Mouse (Mus musculus) midbrain, embryonic 10.5 days (tissue): ENCODE results near the gene Auh. TPM values are rescaled to one million over a fixed set of nuclear protein-coding genes. Genes with fewer than 3 reads are reported as not detected.

Source experiments
- DNase-seq: peaks from one replicate; pipeline ENCODE4 v3.0.0-alpha.2; 2017; ENCODE audit warnings: low spot score
- H3K27ac ChIP-seq: fragments of 300-500 bp; sonication (generic); replicated peaks from 2 replicates; pipeline ENCODE4 v1.5.1; 2016; ENCODE audit warnings: mild to moderate bottlenecking
- H3K27me3 ChIP-seq: fragments of 300-500 bp; sonication (generic); 2 replicates; pipeline ENCODE4 v1.6.1; 2016; ENCODE audit warnings: low read depth, mild to moderate bottlenecking; ENCODE audit not compliant: poor library complexity, severe bottlenecking
- H3K36me3 ChIP-seq: fragments of 300-500 bp; sonication (generic); 2 replicates; pipeline ENCODE4 v1.6.1; 2016; ENCODE audit warnings: mild to moderate bottlenecking, moderate library complexity
- H3K4me1 ChIP-seq: fragments of 300-500 bp; sonication (generic); 2 replicates; pipeline ENCODE4 v1.6.1; 2016
- H3K4me3 ChIP-seq: fragments of 300-500 bp; sonication (generic); 2 replicates; pipeline ENCODE4 v1.5.1; 2016; ENCODE audit warnings: mild to moderate bottlenecking, moderate library complexity
- H3K9me3 ChIP-seq: fragments of 300-500 bp; sonication (generic); replicated peaks from 2 replicates; pipeline ENCODE4 v1.6.1; 2016; ENCODE audit warnings: mild to moderate bottlenecking
- WGBS: fragments of 180-500 bp; shearing (Covaris S2); methylation state at CpG from one replicate; pipeline ENCODE4 v1.1.7; 2016; 5-methylcytosine and 5-hydroxymethylcytosine counted together
- polyA plus RNA-seq: library from polyadenylated mRNA; unstranded; fragments of >200 nt; fragmentation: Nextera tagmentation; extraction: Ambion mirVana; gene quantifications from 2 replicates; pipeline ENCODE4 v1.2.1, GENCODE M21; 2016

Gene Auh
- polyA plus RNA-seq, 1 experiment from 2014 or later = 35.2 TPM

- 84% methylated on average over 10 of the region's 10 CpGs for WGBS
- H3K9me3 ChIP-seq = no peaks in the 10 kb centered on the region
- peaks cover 4% of the 10 kb centered on the region; the same call in 1 of the 2 replicates for H3K4me1 ChIP-seq
- no peaks in the 10 kb centered on the region for H3K36me3 ChIP-seq
- no peak overlapping the region for H3K4me3 ChIP-seq
- H3K27me3 ChIP-seq = no peaks in the 10 kb centered on the region
- no peak overlapping the region for H3K27ac ChIP-seq
- no peak for DNase-seq
Measured at GRCm38 (mm10) chr13:52919790-52920352, 9.6 kb downstream of the Auh start.

- DNase-seq = no peak
- H3K27me3 ChIP-seq = no peaks in the 10 kb centered on the region
- no peaks in the 10 kb centered on the region for H3K36me3 ChIP-seq
- 92% methylated on average over 5 of the region's 5 CpGs for WGBS
- H3K4me1 ChIP-seq = peaks cover 4% of the 10 kb centered on the region; the same call in 1 of the 2 replicates
- H3K4me3 ChIP-seq = no peak overlapping the region
- H3K9me3 ChIP-seq = no peaks in the 10 kb centered on the region
- no peak overlapping the region for H3K27ac ChIP-seq
Measured at GRCm38 (mm10) chr13:52918333-52918732, 11.1 kb downstream of the Auh start.

- Histone ChIP-seq H3K9me3 (no peaks in the 10 kb centered on the region), H3K4me1 (peaks cover 9% of the 10 kb centered on the region), H3K27ac (no peak overlapping the region), H3K27me3 (no peaks in the 10 kb centered on the region), H3K4me3 (no peak overlapping the region), H3K36me3 (0 out of 2 replicates have a peak, but pooled peaks cover 3% of the 10 kb centered on the region)
- DNase-seq = no peak
- 92% methylated on average over 19 of the region's 19 CpGs for WGBS
Measured at GRCm38 (mm10) chr13:52914591-52915110, 14.8 kb downstream of the Auh start.

GRCm38 (mm10) chr13:52913926-52914325 lies 15.6 kb downstream of the Auh start:
- Histone ChIP-seq H3K9me3 (no peaks in the 10 kb centered on the region), H3K27ac (no peak overlapping the region), H3K36me3 (peaks cover 4% of the 10 kb centered on the region), H3K4me1 (peaks cover 9% of the 10 kb centered on the region), H3K27me3 (no peaks in the 10 kb centered on the region), H3K4me3 (no peak overlapping the region)
- DNase-seq = no peak
- WGBS = 88% methylated on average over 7 of the region's 7 CpGs

- no peak for DNase-seq
- WGBS = 85% methylated on average over 8 of the region's 8 CpGs
- Histone ChIP-seq H3K4me3 (no peak overlapping the region), H3K4me1 (peaks cover 9% of the 10 kb centered on the region), H3K36me3 (peaks cover 18% of the 10 kb centered on the region), H3K27me3 (no peaks in the 10 kb centered on the region), H3K9me3 (no peaks in the 10 kb centered on the region), H3K27ac (no peak overlapping the region)
Measured at GRCm38 (mm10) chr13:52912495-52912894, 17.0 kb downstream of the Auh start.

GRCm38 (mm10) chr13:52911259-52911658 lies 18.2 kb downstream of the Auh start:
- DNase-seq = no peak
- 49% methylated on average over 4 of the region's 4 CpGs for WGBS
- no peaks in the 10 kb centered on the region for H3K9me3 ChIP-seq
- H3K4me3 ChIP-seq = no peak overlapping the region
- peaks cover 27% of the 10 kb centered on the region for H3K36me3 ChIP-seq
- peaks cover 9% of the 10 kb centered on the region for H3K4me1 ChIP-seq
- H3K27ac ChIP-seq = peak overlapping the region; percentile 49; the same call in 1 of the 2 replicates
- no peaks in the 10 kb centered on the region for H3K27me3 ChIP-seq

- WGBS = 86% methylated on average over 11 of the region's 11 CpGs
- Histone ChIP-seq H3K9me3 (no peaks in the 10 kb centered on the region), H3K27me3 (no peaks in the 10 kb centered on the region), H3K4me1 (peaks cover 29% of the 10 kb centered on the region), H3K27ac (no peak overlapping the region), H3K4me3 (no peak overlapping the region), H3K36me3 (peaks cover 25% of the 10 kb centered on the region)
- DNase-seq = no peak
Measured at GRCm38 (mm10) chr13:52906296-52906695, 23.2 kb downstream of the Auh start.

GRCm38 (mm10) chr13:52904175-52904574 lies 25.3 kb downstream of the Auh start:
- H3K27me3 ChIP-seq = no peaks in the 10 kb centered on the region
- peaks cover 26% of the 10 kb centered on the region for H3K4me1 ChIP-seq
- H3K4me3 ChIP-seq = no peak overlapping the region
- no peak for DNase-seq
- peaks cover 25% of the 10 kb centered on the region for H3K36me3 ChIP-seq
- H3K27ac ChIP-seq = peak overlapping the region; percentile 68; the same call in 1 of the 2 replicates
- H3K9me3 ChIP-seq = no peaks in the 10 kb centered on the region
- 59% methylated on average over 6 of the region's 6 CpGs for WGBS

- DNase-seq = peak; percentile 36
- Histone ChIP-seq H3K36me3 (peaks cover 22% of the 10 kb centered on the region), H3K4me1 (peaks cover 26% of the 10 kb centered on the region), H3K27me3 (no peaks in the 10 kb centered on the region), H3K27ac (peak overlapping the region; percentile 68), H3K9me3 (no peaks in the 10 kb centered on the region), H3K4me3 (no peak overlapping the region)
- WGBS = 45% methylated on average over 10 of the region's 10 CpGs
Measured at GRCm38 (mm10) chr13:52903767-52904166, 25.7 kb downstream of the Auh start.

- Histone ChIP-seq H3K27ac (no peak overlapping the region), H3K9me3 (no peaks in the 10 kb centered on the region), H3K4me1 (peaks cover 26% of the 10 kb centered on the region), H3K36me3 (peaks cover 10% of the 10 kb centered on the region), H3K4me3 (no peak overlapping the region), H3K27me3 (no peaks in the 10 kb centered on the region)
- WGBS = 85% methylated on average over 8 of the region's 8 CpGs
- DNase-seq = no peak
Measured at GRCm38 (mm10) chr13:52902517-52902916, 27.0 kb downstream of the Auh start.

- no peaks in the 10 kb centered on the region for H3K27me3 ChIP-seq
- no peak overlapping the region for H3K27ac ChIP-seq
- peaks cover 16% of the 10 kb centered on the region for H3K4me1 ChIP-seq
- H3K36me3 ChIP-seq = peaks cover 6% of the 10 kb centered on the region; the same call in 1 of the 2 replicates
- DNase-seq = no peak
- no peak overlapping the region for H3K4me3 ChIP-seq
- WGBS = 89% methylated on average over 5 of the region's 5 CpGs
- H3K9me3 ChIP-seq = no peaks in the 10 kb centered on the region
Measured at GRCm38 (mm10) chr13:52899664-52900063, 29.8 kb downstream of the Auh start.

GRCm38 (mm10) chr13:52897806-52898205 lies 31.7 kb downstream of the Auh start:
- peaks cover 6% of the 10 kb centered on the region; the same call in 1 of the 2 replicates for H3K36me3 ChIP-seq
- no peak overlapping the region for H3K4me3 ChIP-seq
- WGBS = 85% methylated on average over 6 of the region's 6 CpGs
- no peak for DNase-seq
- no peaks in the 10 kb centered on the region for H3K4me1 ChIP-seq
- no peak overlapping the region for H3K27ac ChIP-seq
- no peaks in the 10 kb centered on the region for H3K27me3 ChIP-seq
- no peaks in the 10 kb centered on the region for H3K9me3 ChIP-seq

- 94% methylated on average over 1 of the region's 1 CpGs for WGBS
- Histone ChIP-seq H3K4me3 (no peak overlapping the region), H3K4me1 (peaks cover 22% of the 10 kb centered on the region), H3K27me3 (no peaks in the 10 kb centered on the region), H3K27ac (no peak overlapping the region), H3K9me3 (no peaks in the 10 kb centered on the region), H3K36me3 (peaks cover 6% of the 10 kb centered on the region; the same call in 1 of the 2 replicates)
- DNase-seq = no peak
Measured at GRCm38 (mm10) chr13:52892791-52893190, 36.7 kb downstream of the Auh start.
